Mouse (Mus musculus): ENCODE results near the gene Il4i1. TPM values are rescaled to one million over a fixed set of nuclear protein-coding genes. Genes with fewer than 3 reads are reported as not detected.

Il4i1 gene
- total RNA-seq, 2 experiments from 2014 or later, result 1.6 to 1.8 TPM

DNA sequence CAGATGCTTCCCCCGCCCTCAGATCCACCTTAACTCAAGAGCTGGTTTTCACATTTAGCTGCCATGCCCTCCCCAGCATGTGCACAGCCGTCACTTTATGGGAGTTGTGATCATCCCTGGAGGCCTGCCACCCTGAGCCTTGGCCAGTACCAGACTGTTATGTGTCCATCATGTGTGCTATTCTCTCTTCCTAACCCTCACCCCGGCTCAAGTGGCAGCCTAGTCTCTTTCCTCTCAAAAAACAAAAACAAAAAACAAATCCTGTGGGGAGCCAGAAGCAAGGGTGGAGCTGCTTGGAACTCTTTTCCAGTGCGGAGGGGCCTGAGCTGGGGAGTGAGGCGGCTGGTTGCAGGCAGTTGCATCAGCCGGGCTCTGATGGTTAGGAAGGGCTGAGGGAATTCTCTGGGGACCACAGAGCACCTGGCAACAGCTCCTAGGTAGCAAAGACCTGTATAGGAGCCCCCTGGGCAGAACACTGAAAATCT is 2.6 kb downstream of the Il4i1 start:
- DNase-seq (ENCODE audit: low spot score in 2 of 2), result peak; percentile 23 to 57

DNA sequence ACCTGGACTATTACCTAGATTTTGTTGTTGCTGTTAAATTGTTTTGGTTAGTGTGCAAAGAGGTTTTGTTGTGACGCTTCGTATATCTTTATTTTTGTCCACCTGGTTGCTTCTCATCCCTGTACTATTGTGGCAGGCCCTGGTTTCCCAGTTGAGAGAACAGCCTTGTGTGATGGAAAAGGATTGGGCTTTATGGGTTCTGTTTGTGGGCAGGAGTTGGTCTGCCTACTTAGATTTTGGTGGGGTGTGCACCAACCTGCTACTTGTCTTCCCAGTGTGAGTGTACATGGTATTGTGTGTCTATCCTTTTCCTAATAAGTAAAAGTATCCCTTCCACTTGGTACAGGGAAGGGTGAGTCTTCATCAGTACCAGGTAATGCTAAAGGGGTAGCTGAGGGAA is 3.2 kb downstream of the Il4i1 start:
- DNase-seq (ENCODE audit: low spot score in 2 of 2), result peak; percentile 5 to 14

DNA sequence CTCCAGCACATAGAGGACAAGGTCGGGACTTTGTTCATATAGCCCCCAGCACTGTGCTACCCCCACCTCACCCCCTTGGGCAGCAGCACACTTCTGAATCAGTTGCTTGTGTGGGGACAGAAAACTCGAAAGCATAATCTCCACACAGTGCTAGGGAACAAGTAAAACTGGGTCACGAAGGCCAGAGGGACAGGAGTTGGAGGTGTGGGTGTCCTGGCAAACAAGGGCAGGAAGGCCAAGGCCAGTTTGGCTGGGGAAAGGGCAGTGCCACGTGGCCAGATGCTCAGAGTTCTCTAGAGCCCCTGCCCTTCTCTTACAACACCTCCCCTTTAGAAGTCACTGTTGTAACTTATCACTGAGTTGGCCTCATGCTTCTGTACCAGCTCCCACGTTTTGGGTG is 3.7 kb downstream of the Il4i1 start:
- peak; percentile 6 to 13 for DNase-seq (ENCODE audit: low spot score in 2 of 2)

DNA sequence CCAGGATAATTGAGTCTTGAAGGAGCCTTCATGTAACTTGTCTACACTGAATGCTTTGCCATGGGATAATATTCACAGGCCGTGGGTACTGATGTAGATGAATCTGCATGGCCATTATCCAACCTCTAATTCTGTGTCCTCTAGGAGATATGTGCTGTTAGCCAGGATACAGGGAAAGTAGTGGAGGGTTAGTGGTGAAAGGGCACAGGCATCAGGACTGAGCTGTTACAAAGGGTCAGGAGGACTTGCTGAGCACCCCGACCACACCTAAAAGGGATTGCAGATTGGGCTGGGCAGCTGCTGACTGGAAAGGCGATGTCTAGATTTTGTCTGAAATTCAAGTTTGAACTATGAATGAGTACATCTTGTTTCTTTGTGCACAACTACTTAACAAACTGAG is 4.3 kb downstream of the Il4i1 start:
- DNase-seq (ENCODE audit: low spot score in 2 of 2), result peak; percentile 4 to 5

DNA sequence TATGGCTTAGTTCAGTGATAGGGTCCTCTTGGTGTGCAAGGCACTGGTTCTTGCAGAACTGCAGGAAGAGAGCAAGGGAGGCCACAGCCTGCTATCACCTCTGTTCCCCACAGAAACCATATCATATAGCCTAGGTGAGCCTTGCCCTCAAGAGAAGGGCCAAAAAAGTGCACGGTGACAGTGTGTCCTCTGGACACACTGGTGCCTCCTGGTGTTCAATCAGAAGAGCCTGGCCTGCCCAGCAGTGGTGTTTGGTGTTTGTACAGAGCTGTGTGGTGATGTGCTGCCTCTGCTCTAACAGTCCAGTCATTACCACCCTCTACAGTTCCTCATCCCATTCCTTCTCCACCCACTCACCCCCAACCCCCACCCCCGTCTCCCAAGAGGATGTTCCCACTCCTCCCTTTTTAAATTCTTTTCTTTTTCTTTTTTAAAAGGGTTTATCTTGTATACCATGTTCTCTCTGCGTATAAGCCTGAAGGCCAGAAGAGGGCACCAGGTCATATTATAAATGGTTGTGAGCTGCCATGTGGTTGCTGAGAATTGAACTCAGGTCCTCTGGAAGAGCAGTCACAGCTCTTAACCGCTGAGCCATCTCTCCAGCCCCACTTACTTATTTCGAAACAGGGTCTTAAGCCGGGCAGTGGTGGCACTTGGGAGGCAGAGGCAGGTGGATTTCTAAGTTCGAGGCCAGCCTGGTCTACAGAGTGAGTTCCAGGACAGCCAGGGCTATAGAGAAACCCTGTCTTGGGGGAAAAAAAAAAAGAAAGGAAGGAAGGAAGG is 5.7 kb downstream of the Il4i1 start:
- peak; percentile 5 to 9 for DNase-seq (ENCODE audit: low spot score in 2 of 2)

DNA sequence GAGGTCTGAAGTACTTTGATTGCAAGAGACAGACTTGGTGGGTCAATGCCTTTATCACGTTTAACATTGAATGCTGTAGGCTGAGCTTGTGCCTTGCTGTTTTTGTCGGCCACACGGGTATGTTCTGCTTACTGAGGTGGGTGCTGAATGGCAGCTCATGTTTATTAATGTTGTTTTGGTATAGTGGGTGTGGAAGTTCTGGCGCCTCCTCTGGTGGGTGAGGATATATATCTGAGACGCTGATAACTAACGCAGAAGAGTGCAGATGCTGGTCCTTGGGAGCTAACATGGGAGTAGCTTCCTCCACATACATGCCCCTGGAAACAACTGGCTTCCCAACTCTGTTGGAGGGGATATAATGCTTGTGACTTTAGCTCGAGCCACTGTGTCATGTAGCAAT is 7.2 kb downstream of the Il4i1 start:
- DNase-seq (ENCODE audit: low spot score in 2 of 2), result no peak

DNA sequence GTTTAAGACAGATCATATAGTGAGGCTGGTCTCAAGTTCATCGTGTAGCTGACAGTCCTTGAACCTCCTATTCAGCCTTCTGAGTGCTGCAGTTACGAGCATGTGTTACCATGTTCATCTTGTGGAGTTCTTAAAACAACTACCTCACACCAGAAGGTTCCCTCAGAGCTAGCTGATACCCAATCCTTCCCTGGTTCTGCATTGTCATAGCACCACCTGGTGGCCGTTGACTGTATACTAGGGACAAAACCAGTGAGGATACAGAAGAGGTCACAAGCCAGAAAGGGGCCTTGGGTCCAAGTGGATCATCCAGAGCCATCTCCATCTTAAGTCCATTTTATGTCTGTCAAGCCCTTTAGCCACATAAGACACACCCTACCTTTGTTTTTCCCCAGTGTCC is 8.7 kb downstream of the Il4i1 start:
- peak in 1 of 2 experiments; percentile 80 for DNase-seq (ENCODE audit: low spot score in 2 of 2)

DNA sequence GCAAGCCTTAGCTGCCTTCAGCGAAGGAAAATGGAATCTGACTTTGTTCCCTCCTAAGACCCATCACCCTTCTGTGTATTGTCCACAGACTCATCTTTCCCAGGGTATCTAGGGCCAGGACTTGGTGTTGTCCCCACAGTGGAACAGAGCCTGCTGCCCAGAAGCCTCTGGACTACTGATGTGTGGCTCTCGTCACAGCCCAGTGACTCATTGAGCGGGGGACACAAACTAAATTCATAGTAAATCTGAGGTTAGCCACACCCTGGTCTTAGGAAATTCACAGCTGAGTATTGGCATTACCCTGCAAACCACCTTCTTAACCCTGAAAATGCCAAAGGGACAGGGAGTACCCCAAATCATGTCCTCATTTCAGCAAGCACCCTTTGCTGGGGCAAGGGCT is 10.6 kb downstream of the Il4i1 start:
- no peak for DNase-seq (ENCODE audit: low spot score in 2 of 2)

DNA sequence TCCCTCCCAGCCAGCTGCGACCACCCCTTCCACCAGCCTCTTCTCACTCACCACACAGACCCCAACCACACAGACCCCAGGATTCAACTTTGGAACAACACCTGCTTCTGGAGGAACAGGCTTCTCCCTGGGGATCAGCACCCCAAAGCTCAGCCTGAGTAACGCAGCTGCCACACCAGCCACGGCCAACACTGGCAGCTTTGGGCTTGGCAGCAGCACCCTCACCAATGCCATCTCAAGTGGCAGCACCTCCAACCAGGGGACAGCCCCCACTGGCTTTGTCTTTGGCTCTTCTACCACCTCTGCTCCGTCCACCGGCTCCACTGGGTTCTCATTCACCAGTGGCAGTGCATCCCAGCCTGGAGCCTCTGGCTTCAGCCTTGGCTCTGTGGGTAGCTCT is 12.5 kb downstream of the Il4i1 start:
- no peak for DNase-seq (ENCODE audit: low spot score in 2 of 2)

DNA sequence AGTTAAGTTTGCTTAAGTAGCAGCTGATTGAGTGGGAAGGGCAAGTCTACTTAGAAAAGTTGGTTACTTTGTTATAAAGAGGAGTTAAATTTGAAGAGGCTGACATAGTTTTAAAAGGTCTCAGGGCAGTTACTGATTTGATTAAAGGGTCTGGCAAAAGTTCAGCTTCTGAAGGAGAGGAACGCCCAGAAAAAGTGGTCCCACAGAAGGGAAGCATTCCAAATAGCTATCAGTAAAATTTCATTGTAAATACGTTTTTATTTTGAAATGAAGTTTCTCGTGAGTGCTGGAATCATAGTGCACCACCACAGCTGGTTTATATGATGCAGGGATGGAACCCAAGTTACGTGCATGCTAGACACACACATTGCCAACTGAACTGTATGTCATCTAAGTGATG is 16.6 kb downstream of the Il4i1 start:
- no peak for DNase-seq (ENCODE audit: low spot score in 2 of 2)

DNA sequence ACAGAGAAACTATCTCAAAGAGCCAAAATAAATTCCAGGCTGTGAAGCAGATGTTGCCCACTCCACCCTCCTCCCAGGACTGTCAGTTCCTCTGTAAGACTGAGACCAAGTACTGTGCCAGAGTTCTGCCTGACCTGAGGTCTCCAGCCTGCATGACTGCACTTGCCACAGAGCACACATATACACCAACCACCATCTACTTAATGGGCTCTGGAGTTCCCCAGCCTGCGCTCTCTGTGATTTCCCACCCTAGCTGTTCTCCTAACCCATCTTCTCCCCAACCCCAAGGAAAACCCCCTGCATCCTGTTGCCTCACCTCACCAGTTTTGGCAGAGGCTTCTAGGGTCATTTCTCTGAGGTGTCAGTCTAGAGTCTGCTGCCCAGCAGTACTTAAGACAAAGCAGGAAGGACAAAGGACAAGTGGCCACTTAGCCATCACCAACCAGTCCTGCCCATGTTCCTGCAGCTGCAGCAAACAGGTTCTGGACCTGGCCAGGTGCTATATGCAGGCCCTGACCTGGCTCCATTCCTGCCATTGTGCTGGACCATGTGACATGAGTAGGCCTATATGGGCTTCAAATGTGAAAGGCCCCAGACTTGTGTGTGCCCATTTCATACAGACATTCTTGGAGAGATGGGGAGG is 19.3 kb downstream of the Il4i1 start:
- DNase-seq (ENCODE audit: low spot score in 2 of 2), result no peak

DNA sequence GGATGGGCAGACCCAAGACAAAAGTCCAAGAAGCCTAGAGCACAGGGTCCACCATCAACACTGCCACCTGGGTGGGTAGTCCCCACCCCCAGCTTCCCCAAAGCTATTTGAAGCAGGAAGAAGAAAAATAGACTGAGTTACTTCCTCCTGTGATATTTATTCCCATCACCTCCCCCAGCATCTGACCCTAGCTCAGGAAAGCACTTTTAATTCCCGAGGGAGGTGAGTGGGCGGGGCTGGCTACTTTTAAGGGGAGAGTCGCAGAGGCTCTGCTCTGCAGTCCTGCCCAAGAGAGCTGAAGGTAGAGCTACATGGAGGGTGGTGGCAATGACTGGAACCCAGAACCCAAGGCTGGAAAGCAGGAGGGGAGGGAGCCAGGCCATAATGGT is 19.8 kb downstream of the Il4i1 start:
- no peak for DNase-seq (ENCODE audit: low spot score in 2 of 2)

DNA sequence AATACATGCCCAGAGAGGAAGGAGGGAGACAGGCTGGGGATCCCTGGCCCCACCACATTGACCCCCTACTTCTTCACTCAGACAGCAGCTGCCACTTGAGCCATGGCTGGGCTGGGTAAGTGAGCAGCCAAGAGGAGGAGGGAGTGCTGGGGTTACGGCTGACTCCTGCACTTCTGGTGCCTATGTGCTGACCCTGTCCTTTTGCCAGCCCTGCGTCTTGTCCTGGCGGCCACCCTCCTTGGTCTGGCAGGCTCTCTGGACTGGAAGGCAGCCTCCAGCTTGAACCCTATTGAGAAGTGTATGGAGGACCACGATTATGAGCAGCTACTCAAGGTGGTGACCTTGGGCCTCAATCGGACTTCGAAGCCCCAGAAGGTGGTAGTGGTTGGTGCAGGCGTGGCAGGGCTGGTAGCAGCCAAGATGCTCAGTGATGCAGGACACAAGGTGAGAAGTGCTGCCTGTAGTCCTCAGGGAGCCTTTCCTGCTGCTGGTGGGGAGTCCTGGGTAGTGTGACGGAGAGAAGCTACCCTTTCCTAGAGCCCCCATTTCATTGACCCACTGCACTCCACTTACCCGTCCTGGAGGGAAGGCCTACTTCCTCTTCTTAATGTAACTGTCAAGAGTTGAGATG is 20.4 kb downstream of the Il4i1 start:
- DNase-seq (ENCODE audit: low spot score in 2 of 2), result no peak

DNA sequence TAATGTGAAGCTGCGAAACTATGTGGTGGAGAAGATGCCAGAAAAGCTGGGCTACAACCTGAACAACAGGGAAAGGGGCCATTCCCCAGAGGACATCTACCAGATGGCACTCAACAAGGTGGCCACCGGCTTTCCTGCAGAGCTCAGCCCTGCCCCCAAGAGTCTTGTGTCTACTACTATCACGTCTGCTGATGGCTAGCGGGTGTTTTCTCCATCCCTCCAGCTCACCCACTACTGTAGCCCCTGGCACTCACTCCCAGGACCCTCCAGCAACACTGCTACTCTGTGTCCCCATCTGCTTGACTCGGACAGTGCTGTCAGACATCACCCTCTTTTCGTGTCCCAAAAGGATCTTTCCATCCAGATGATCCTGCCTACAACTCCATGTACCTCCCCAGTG is 21.9 kb downstream of the Il4i1 start:
- no peak for DNase-seq (ENCODE audit: low spot score in 2 of 2)

DNA sequence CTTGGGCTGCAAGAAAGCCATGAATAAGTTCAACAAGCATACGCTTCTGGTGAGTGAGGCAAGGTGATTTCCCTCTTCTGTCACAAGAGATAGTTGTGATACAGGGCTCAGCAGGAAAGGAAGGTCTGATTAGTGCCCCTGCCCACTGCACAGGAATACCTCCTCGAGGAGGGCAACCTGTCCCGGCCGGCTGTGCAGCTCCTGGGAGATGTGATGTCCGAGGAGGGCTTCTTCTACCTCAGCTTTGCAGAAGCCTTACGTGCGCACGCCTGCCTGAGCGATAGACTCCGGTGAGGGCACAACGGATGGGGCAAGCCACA is 22.9 kb downstream of the Il4i1 start:
- no peak for DNase-seq (ENCODE audit: low spot score in 2 of 2)

DNA sequence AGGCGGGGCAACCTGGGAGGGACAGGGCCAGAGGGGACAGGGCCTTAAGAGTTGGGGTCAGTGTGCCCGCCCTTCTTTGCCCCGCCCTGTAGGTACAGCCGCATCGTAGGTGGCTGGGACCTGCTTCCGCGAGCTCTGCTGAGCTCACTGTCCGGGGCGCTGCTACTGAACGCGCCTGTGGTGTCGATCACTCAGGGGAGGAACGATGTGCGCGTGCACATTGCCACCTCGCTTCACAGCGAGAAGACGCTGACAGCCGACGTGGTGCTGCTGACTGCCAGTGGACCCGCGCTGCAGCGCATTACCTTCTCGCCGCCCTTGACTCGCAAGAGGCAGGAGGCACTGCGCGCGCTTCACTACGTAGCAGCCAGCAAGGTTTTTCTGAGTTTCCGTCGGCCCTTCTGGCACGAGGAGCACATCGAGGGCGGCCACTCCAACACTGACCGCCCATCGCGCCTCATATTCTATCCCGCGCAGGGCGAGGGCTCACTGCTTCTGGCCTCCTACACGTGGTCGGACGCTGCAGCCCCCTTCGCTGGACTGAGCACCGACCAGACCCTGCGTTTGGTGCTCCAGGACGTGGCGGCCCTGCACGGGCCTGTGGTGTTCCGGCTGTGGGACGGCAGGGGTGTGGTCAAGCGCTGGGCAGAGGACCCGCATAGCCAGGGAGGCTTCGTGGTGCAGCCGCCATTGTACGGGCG is 23.5 kb downstream of the Il4i1 start:
- DNase-seq (ENCODE audit: low spot score in 2 of 2), result peak in 1 of 2 experiments; percentile 63

DNA sequence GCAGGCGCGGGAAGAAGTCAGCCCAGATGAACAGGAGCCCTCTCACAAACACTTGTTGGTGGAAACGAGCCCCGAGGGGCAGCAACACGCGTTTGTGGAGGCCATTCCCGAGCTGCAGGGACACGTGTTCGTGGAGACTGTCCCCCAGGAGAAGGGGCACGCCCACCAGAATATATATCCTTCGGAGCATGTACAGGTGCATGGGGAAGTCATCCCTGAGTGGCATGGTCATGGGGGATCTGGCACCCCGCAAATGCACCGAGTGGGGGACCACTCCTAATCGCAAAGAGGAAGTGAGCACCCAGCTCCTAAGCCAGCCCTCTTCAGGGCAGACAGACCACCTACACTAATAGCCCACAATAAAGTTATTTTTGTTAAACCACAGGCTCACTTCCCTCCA is 24.2 kb downstream of the Il4i1 start:
- DNase-seq (ENCODE audit: low spot score in 2 of 2), result no peak

DNA sequence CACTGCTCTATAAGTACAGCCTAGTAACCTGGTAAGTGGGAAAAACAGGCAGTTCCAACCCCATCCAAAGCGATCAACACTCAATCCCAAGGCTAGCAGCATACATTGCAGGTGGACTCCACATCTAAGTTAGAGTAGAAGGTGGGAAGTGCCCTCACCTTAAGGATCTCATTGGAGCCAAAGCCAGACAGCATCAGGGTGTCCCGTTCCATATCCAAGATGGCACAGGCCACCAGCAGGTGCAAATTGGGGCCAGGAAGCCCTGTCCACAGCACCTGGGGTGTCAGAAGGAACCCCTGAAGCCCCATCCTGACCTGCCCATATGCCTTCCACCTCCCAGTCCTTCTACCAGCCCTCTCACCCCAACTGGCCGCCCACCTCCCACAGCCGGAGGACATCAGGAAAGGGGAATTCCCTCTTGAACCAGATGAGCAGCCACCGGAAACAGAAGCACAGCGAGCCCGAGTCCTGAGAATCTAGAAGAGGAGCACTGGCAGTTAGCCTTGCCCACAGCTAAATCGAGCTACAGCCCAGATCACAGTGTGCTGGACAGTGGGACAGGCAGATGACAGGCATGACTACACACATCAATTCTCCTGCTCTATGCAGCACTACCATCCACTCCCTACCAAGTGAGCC is 25.8 kb downstream of the Il4i1 start:
- no peak for DNase-seq (ENCODE audit: low spot score in 2 of 2)

DNA sequence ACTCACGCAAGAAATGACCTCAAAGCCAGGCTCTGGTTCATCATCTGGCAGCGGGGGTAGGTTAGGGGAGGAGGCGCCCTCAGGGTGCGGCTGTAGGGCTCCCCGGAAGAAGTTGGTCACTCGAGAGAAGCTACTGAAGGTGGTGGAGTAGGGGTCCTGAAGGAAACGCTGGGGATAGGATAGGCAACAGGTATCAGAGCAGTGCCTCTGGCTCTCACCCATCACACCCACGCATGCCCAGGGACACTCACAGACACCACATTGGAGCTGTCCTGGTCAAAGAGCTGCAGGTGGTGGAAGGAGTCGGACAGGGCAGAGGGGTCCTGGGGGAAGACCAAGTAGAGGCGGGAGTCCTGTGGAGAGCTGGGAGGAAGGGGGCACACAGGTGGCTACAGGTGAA is 28.8 kb downstream of the Il4i1 start:
- DNase-seq (ENCODE audit: low spot score in 2 of 2), result no peak

DNA sequence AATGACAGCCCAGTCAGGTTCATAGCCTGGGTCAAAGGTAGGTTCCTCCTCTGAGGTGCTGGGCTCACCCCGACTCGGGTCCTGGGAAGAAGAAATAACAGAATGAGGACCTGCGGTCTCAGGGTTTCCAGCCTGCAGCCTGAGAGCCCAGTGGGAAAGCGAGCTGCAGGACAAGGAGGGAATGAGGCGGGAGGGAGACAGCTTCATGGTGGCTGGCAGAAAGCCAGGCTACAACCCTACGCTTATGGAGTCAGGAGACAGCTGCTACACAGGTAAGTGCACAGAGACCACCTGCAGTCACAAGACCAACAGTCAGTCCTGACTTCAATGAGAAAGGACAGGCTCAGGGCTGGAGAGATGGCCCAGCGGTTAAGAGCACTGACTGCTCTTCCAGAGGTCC is 30.6 kb downstream of the Il4i1 start:
- no peak for DNase-seq (ENCODE audit: low spot score in 2 of 2)

DNA sequence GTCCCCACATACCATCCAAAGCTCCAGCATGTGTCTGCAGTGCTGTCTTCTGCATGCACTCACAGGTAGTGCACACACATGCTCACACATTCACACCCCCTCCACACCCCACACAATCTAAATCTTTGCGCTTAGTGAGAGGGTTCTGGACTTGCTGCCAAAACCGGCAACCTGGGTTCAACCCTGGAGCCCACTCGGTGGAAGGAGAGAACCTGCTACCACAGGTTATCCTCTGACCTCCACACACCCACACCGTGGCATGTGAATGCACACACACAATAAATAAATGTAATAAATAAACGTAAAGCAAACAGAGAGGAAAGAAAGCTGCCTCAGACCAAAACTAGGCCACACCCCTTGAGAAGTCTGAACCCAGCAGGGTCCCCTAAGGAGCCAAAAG is 31.6 kb downstream of the Il4i1 start:
- no peak for DNase-seq (ENCODE audit: low spot score in 2 of 2)

Measured in gastrocnemius, postnatal 4 days (tissue).